1 mouse cellular context compared by ENCODE assay signal in the genomic region with DNA sequence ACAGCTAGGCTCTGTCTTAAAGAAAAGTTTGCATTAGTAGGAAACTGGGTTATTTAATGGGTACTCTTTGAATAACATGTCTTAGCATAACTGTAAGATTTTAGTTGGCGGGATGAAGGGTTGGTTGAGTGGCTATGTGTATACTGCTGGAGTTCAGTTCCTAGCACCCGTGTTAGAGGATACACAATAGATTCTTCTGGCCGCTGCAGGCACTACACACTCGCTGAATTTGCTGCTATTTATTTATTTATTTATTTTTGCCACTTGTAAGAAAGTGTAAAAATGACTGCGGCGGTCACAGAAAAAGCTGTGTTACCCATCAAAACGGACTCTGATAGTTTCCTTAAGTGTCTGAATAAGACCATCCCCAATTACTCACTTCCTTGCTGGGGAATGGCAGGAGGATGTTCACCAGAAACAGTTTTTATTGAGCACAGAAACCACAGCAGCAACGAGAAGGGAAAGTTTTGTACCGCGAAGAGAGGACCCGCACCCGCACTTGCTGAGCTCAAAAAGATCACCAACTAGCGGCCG.
TF ChIP-seq lines count a peak whose summit lies in the region.

No protein-coding gene starts in this region.

TF ChIP-seq in ES-E14, 5 proteins besides CTCF, POLR2A, EP300 and RAD21:
- TF ChIP-seq HCFC1 (IDR thresholded peaks at IDR 0.05; ENCODE audit: borderline replicate concordance, insufficient read depth, low read length) (no peak), CHD2 (IDR thresholded peaks at IDR 0.05; ENCODE audit: low read depth, low read length) (no peak), ZC3H11A (IDR thresholded peaks at IDR 0.05; ENCODE audit: borderline replicate concordance, low read depth, low read length) (no peak), ZNF384 (IDR thresholded peaks at IDR 0.05; ENCODE audit: low read depth, low read length) (no peak), MAFK (IDR thresholded peaks at IDR 0.05; ENCODE audit: insufficient read depth, low read depth, low read length) (no peak)
